In genomic region chr7:58800916-58801315, GRCm38 (mm10) we compare ENCODE assay signal across 14 mouse cellular contexts.
DNase-seq lines count a peak whose midpoint lies in the region; ATAC-seq and TF ChIP-seq lines count a peak whose summit lies in the region.
"Had no signal": no experiment of that assay in that cellular context is flagged by ENCODE, and none has a peak within 500 bp of the region (broad histone marks: within the 10 kb centered on the region; RNA-seq: fewer than 3 reads in every experiment).

No protein-coding gene starts in this region.

- no peak overlapping the region for H3K9ac ChIP-seq in kidney, postnatal 0 days (ENCODE audit: low read depth, low read length)
- H3K9ac ChIP-seq in liver, embryonic 12.5 days, result no peak overlapping the region
- H3K9ac ChIP-seq: kidney, embryonic 15.5 days; midbrain, embryonic 15.5 days; neural tube, embryonic 13.5 days had no signal

- H3K9me3 ChIP-seq in kidney, postnatal 0 days (replicated peaks; ENCODE audit: low read length), result no peaks in the 10 kb centered on the region
- no peaks in the 10 kb centered on the region for H3K9me3 ChIP-seq in liver, embryonic 12.5 days (replicated peaks)
- H3K9me3 ChIP-seq: kidney, embryonic 15.5 days; midbrain, embryonic 15.5 days; neural tube, embryonic 13.5 days had no signal

- peak; percentile 65 to 79 for DNase-seq in adrenal gland, adult (ENCODE audit: inconsistent age in 2 of 2, low spot score in 1 of 2)
- DNase-seq in adrenal gland, postnatal 4 days (ENCODE audit: low spot score in 2 of 2), result no peak
- DNase-seq in kidney, postnatal 0 days (ENCODE audit: low spot score), result peak; percentile 2
- no peak for DNase-seq in kidney, postnatal 36 days
- DNase-seq in 3134 (ENCODE audit: extremely low read depth, insufficient read length, low spot score), result peak; percentile 79
- DNase-seq in adrenal gland, postnatal 10 days, result peak; percentile 38
- DNase-seq in embryo, embryonic 10.5 days (ENCODE audit: low spot score), result no peak
- DNase-seq: cerebellum, adult 9-11 months; gastrocnemius, postnatal 36 days had no signal

- peaks cover 4% of the 10 kb centered on the region; the same call in 1 of the 2 replicates for H3K36me3 ChIP-seq in kidney, postnatal 0 days (ENCODE audit: insufficient read depth, low read length)
- peaks cover 7% of the 10 kb centered on the region; the same call in 1 of the 2 replicates for H3K36me3 ChIP-seq in liver, embryonic 12.5 days
- H3K36me3 ChIP-seq: midbrain, embryonic 15.5 days; neural tube, embryonic 13.5 days had no signal

- no peaks in the 10 kb centered on the region for H3K4me1 ChIP-seq in kidney, postnatal 0 days (replicated peaks; ENCODE audit: insufficient read depth, low read length)
- H3K4me1 ChIP-seq in liver, embryonic 12.5 days, result no peaks in the 10 kb centered on the region
- H3K4me1 ChIP-seq: kidney, embryonic 15.5 days; midbrain, embryonic 15.5 days; neural tube, embryonic 13.5 days had no signal

- TF ChIP-seq CTCF in kidney, postnatal 0 days (IDR thresholded peaks at IDR 0.05; ENCODE audit: low read depth), result no peak

- H3K27ac ChIP-seq in kidney, postnatal 0 days, result no peak overlapping the region
- no peak overlapping the region for H3K27ac ChIP-seq in liver, embryonic 12.5 days
- H3K27ac ChIP-seq: kidney, embryonic 15.5 days; midbrain, embryonic 15.5 days; neural tube, embryonic 13.5 days had no signal

- ATAC-seq in kidney, postnatal 0 days (replicated peaks; ENCODE audit: low FRiP score, low read depth), result 0 out of 2 replicates have a peak, but pooled peaks have one; percentile 36
- no peak for ATAC-seq in liver, embryonic 12.5 days
- ATAC-seq: midbrain, embryonic 15.5 days had no signal

- 75% methylated on average over 7 of the region's 7 CpGs for WGBS in kidney, postnatal 0 days
- 61% methylated on average over 7 of the region's 7 CpGs for WGBS in liver, embryonic 12.5 days (ENCODE audit: insufficient replicate concordance)

- H3K4me2 ChIP-seq in kidney, postnatal 0 days (ENCODE audit: low read length), result no peak overlapping the region
- no peak overlapping the region for H3K4me2 ChIP-seq in liver, embryonic 12.5 days
- H3K4me2 ChIP-seq: kidney, embryonic 15.5 days; liver, embryonic 11.5 days; midbrain, embryonic 15.5 days; neural tube, embryonic 13.5 days had no signal

- no peak overlapping the region for H3K4me3 ChIP-seq in kidney, postnatal 0 days (replicated peaks; ENCODE audit: low read depth, low read length)
- no peak overlapping the region for H3K4me3 ChIP-seq in liver, embryonic 12.5 days
- H3K4me3 ChIP-seq: kidney, embryonic 15.5 days; midbrain, embryonic 15.5 days; neural tube, embryonic 13.5 days had no signal

- no peaks in the 10 kb centered on the region for H3K27me3 ChIP-seq in kidney, postnatal 0 days (ENCODE audit: insufficient read depth, low read length)
- no peaks in the 10 kb centered on the region for H3K27me3 ChIP-seq in liver, embryonic 12.5 days (replicated peaks)
- H3K27me3 ChIP-seq: kidney, embryonic 15.5 days; midbrain, embryonic 15.5 days; neural tube, embryonic 13.5 days had no signal

Comparison
In these comparisons a context has a peak if more than half of its experiments do, and no peak if none do; other contexts are left out.
1. DNase-seq: peak in adrenal gland, adult (2 of 2), kidney, postnatal 0 days (single experiment), 3134 (single experiment) and adrenal gland, postnatal 10 days (single experiment); none in adrenal gland, postnatal 4 days (0 of 2), kidney, postnatal 36 days (0 of 2) and embryo, embryonic 10.5 days (single experiment).